Mouse (Mus musculus): ENCODE results near the gene Topors. TPM values are rescaled to one million over a fixed set of nuclear protein-coding genes. Genes with fewer than 3 reads are reported as not detected.
A peak's percentile ranks its signal among the peaks of the same experiment; 100 is the strongest.

The Topors gene
- total RNA-seq, 2 experiments from 2014 or later, result 7.2 to 7.7 TPM

DNA sequence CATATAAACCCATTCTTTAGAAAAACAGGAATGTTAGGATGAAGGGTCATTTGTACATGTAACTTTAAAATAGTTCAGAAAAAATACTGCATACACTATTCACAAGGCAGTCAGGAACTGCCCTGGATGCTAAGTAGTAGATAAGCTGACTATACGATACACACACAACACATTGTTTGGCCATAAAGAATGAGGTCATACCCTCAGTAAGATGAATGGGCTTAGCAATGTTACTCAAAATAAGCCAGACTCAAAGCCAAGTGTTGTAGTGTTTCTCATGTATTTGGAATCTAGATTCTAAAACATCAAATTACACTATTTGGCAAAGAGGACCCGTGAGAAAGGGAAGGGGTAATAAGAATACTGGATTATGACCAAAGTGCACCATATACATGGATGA is 15.9 kb downstream of the Topors start:
- no peak for DNase-seq (ENCODE audit: low spot score)

GRCm38 (mm10) chr4:40250984-40251383 is 18.7 kb downstream of the Topors start:
- DNase-seq (ENCODE audit: low spot score), result no peak

DNA sequence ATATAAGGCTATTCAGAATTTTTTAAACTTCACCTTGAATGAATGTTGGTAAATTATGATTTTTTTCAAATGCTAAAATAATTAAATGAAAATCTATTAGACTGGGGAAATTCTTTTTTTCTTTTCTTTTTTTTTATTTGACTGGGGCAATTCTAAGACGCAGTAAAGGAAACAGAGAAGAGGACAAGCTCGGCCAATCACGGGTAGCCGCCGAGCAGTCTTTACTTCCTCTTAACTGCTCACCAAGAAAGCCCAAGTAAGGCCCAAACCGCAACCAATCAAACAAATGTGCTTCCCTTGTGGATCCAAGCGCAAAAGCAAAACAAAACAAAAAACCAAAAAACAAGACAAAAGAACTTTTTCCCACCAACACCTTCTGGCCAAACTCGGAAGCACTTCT is 25.6 kb downstream of the Topors start:
- DNase-seq (ENCODE audit: low spot score), result no peak

DNA sequence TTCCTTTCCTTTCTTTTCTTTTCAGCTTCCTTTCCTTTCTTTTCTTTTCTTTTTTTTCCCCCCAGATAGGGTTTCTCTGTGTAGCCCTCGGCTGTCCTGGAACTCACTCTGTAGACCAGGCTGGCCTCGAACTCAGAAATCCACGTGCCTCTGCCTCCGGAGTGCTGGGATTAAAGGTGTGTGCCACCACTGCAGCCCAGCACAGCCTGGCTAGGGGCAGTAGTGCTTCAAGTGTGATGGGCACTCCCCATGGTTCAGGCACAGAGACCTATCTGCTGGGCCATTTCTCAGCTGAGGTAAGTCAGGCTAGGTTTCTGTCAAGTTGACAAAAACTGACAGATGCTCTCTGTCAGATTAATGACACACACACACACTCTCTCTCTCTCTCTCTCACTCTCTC is 26.6 kb downstream of the Topors start:
- DNase-seq (ENCODE audit: low spot score), result no peak

DNA sequence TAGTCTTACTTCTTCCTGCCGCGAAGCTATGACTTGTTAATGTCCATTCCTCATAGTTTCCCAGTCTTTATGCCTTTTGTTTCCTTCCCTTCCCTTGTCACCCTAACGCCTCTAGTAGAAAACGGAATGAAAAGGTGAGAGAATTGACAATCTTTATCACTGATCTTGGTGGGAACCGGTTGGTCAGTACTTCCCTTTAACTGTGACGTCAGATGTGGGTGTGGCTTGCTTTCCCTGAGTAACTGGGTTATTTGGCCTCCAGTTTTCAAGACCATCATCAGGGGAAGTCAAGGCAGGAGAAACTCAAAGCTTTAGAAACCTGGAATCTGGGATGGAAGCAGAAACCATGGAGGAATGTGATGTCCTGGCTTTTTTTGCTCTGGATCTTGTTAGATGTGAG is 27.7 kb downstream of the Topors start:
- DNase-seq (ENCODE audit: low spot score), result no peak

DNA sequence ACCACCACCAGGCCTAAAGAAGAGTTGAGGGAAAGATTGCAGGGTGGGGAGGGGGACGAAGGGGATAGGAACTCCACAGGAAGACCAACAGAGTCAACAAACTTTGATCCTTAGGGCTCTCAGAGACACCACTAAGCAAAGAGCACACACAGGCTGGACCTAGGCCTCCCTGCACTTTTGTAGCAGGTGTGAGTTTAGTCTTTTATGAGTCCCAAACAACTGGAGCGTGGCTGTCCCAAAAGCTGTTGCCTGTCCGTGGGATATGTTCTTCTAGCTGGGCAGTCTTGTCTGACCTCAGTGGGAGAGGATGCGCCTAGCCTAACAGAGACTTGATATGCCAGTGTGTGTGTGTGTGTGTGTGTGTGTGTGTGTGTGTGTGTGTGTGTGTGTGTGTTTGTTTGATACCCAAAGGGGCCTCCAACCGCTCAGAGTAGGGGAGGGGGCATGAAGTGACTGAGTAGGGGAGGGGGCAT is 29.3 kb downstream of the Topors start:
- no peak for DNase-seq (ENCODE audit: low spot score)

DNA sequence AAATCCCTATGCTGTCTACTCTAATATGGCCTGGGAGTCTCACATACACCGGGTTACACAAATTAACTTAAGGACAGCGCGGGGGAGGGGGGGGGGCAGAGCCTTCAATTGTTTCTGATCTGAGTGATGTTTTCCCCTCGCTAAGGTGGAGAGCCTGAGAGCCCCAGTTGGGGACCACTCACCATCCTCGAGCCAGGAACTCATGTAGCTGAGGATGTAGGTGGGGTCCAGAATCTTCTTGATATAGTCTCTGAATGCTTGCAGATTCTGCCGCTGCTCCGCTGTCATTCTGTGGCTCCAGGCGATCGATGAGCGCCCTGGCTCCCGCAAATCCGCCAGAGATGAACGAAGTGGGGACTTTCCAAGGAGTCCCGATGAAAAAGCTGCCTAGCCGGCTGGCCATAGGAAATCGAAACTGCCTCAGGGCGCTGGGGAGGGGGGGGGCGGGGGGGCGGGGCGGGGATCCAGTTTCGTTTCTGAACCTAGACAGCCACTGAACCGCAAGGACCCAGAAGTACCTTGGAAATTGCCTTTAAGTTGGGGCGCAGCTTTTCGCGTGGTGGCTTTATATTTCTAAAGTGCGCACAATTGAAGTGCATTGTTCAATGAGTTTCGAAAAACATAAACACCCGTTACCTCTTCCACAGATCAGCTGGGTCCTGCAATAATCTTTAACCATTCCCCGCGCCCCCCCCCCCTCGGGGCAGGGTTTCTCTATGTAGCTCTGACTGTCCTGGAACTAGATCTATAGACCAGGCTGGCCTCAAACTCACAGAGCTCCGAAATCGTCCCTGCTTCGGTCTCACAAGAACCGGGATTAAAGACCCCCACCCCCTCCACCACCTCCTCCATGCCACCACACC is 30.0 kb downstream of the Topors start, which contains the start of gene Ddx58:
Gene Ddx58, minus strand, starts transcription at position 420 of the 863 bp plus-strand sequence.
- peak; percentile 23 for DNase-seq (ENCODE audit: low spot score)

DNA sequence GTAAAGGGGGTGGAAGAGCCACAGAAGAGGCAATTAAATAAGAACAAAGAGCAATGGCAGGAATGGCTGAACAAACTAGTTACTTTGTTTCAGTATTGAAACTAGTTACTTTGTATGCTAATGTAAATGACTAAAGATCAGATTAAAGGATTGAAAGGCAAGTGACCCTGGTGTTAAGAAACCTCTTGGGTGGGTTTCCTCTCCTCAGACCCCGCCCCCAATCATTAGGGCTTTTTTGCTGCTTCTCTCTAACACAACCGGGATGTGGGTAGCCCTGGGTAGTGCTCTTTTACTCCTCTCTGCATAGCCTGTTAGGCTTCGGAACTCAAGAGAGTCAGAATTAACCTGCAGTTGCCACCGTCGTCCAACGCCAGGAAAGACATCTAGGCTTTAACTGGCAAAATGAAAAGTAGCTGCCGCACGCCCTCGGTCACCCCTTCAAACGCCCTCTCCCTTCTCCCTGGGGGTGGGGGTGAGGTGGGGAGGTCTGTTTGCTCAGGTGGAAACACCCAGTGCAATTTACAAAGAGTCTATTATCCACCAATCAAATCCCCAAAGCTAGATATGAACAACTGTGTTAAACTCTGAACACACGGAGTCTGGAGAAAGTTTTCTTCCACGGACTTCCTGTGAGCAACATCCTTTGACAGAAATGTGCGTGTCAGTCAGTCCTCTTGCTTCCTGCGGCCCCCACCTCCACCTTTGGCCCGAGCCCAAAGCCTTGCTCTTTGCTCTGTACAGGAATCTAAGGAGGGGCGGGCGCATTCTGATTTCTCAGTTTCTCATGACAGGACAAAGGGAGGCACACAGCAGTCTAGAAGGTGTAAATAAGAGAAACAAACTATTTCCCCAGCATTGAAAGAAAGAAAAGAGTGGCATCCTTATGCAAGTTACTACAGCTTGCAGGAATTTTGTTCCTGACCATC is 30.9 kb downstream of the Topors start:
- DNase-seq (ENCODE audit: low spot score), result peak; percentile 43

DNA sequence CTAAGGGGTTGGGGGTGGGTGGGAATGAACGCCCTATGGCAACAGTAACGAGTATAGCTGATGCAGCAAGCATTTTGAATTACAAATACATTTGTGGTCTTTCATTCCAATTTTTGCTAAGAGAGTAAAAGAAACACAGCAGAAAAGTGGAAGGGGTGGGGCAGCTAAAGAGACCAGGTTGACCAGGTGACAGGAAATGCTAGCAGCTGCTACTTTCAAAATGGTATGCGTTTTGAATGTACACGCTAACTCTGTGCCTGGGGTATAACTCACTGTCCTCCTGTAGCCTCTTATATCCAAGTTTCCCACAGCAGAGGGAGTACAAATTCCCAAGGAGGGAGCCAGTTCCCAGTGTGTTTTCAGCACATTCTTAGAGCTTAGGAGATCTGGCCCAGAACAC is 32.8 kb downstream of the Topors start:
- DNase-seq (ENCODE audit: low spot score), result no peak

GRCm38 (mm10) chr4:40234256-40234655 is 35.4 kb downstream of the Topors start:
- no peak for DNase-seq (ENCODE audit: low spot score)

GRCm38 (mm10) chr4:40233062-40233664 is 36.5 kb downstream of the Topors start:
- DNase-seq (ENCODE audit: low spot score), result no peak

- no peak for DNase-seq (ENCODE audit: low spot score)
Measured at GRCm38 (mm10) chr4:40229723-40230122, 39.9 kb downstream of the Topors start.

DNA sequence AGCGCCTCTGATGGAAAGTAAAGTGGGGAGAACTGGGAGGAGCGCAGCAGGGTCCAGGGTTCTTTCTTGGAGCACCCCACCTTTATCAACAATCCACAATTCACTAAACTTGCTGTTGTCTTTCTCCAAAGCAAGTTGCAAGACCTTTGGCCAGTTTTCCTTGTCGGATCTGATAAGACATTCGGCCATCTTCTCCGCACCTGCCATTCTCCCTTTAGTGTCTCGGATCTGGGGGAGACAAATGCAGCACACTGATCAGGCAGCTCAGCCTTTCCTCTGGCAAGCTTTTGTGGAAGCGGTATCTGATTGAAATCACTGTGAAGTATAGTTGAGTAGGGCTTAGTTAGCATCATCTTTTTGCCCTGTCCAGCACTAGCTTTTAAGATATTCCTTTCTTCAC is 41.8 kb downstream of the Topors start:
- DNase-seq (ENCODE audit: low spot score), result no peak

DNA sequence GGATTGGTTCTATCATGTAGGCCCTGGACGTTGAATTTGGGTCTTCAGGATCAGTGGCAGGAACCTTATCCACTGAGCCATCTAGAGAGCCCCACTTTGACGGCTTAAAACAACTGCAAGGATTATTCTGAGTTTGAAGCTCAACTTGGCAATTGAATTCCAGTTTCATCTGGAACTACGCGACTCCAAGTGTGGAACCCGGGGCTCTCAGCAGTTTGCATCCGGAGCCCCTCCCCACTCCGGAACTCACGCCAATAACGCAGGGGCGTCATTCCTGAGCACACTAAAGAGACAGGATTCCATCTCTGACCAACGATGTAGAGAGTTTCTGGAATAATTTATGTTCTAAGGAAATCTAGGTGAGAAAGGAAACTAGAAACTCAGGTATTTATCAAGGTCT is 42.5 kb downstream of the Topors start:
- DNase-seq (ENCODE audit: low spot score), result no peak

- DNase-seq (ENCODE audit: low spot score), result no peak
Measured at GRCm38 (mm10) chr4:40226095-40226494, 43.6 kb downstream of the Topors start.

DNA sequence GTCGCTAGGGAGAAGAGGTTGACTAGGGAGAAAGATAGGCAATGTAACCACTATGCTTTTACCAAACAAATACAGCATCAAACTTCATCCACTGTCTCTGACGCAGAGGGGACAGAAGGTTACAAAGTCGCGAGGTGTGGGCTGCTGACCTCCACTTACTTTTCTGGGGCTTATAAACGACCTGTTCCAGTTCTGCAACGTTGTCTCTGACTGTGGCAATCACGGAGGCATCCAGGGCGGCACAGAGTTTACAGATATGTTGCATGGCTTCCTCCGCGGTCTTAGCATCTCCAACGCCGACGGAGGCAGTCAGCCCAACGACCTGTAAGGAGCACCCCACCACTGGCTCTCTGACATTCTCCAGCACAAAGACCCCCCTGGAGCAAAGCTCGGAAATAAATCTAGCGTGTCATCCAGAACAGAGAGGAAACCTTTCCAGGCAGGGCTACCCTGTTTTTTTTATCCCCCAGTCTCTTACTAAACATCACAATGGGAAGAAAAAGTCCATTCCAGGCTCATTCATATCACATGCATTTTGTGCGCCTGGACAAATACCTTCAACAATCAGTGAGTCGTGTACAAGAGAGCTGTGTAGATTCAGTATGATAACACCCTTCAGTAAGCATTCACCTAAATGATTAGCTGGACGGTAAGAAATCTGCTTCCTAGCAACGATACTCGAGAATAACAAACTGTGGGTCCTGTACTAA is 47.6 kb downstream of the Topors start:
- DNase-seq (ENCODE audit: low spot score), result no peak

GRCm38 (mm10) chr4:40221004-40221760 is 48.5 kb downstream of the Topors start:
- no peak for DNase-seq (ENCODE audit: low spot score)

DNA sequence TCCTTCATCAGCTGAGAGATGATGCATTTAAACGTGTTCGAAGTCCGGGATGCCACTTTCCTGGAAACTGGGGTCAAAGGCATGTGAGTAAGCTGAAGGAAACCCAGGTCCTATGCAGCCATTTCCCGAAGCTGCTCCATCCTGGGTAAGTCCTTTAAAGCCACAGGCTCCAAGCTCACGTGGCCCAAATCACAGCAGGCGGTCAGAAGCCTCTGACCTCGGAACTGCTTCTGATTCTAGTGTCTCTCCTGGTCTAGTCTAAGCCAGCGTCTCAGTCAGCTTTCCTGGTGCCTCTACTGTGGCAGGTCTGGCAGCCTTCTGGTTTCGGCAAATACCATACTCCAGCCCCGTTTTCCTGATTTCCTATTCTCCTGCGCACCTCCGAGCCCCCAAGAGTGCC is 49.2 kb downstream of the Topors start:
- no peak for DNase-seq (ENCODE audit: low spot score)

- DNase-seq (ENCODE audit: low spot score), result no peak
Measured at GRCm38 (mm10) chr4:40218382-40218781, 51.3 kb downstream of the Topors start.

- no peak for DNase-seq (ENCODE audit: low spot score)
Measured at GRCm38 (mm10) chr4:40217910-40218309, 51.7 kb downstream of the Topors start.
